Mouse (Mus musculus): Measurements from ENCODE around the gene Btbd9. TPM values are rescaled to one million over a fixed set of nuclear protein-coding genes. Genes with fewer than 3 reads are reported as not detected.

Gene Btbd9
- polyA plus RNA-seq, 1 experiment from 2014 or later = 40.6 TPM

- Histone ChIP-seq H3K4me1 (ENCODE audit: insufficient read depth, low read depth, low read length) (0 out of 2 replicates have a peak, but pooled peaks cover 2% of the 10 kb centered on the region), H3K4me2 (replicated peaks; ENCODE audit: low read depth, low read length) (no peak overlapping the region), H3K27ac (ENCODE audit: low read length) (no peak overlapping the region), H3K27me3 (replicated peaks; ENCODE audit: insufficient read depth, low read length) (no peaks in the 10 kb centered on the region), H3K4me3 (ENCODE audit: low read depth, low read length) (no peak overlapping the region), H3K9ac (replicated peaks; ENCODE audit: low read depth) (no peak overlapping the region), H3K9me3 (ENCODE audit: low read length) (no peaks in the 10 kb centered on the region), H3K36me3 (ENCODE audit: insufficient read depth, low read length) (no peaks in the 10 kb centered on the region)
- DNase-seq (ENCODE audit: low spot score) (no peak), ATAC-seq (no peak)
- WGBS = 89% methylated on average over 7 of the region's 7 CpGs
- TF ChIP-seq CTCF (IDR thresholded peaks at IDR 0.05) (no peak), EP300 (IDR thresholded peaks at IDR 0.05) (no peak)
Observed at GRCm38 (mm10) chr17:30564971-30565370, 11.3 kb downstream of the Btbd9 start.

DNA sequence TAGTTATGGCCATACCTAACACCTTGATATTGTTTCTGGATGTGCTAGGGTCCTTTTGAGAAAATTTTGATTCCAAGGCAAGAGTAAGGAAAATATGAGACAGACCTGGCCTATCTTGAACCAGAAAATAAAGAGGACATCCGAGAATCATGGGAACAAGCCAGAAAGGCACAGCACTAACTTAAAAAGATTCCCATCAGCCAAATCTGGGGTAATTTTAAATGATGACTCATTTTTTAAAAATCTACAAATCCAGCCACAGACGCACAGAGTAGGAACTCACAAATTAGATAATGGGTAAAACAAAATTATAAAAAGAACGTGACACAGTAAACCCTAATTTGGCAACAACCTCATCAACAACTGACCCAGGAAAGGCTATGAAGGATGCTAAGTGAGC, 11.9 kb downstream of the Btbd9 start:
- Histone ChIP-seq H3K27ac (ENCODE audit: low read length) (no peak overlapping the region), H3K9ac (replicated peaks; ENCODE audit: low read depth) (no peak overlapping the region), H3K4me2 (replicated peaks; ENCODE audit: low read depth, low read length) (no peak overlapping the region), H3K4me3 (ENCODE audit: low read depth, low read length) (no peak overlapping the region), H3K9me3 (ENCODE audit: low read length) (no peaks in the 10 kb centered on the region), H3K36me3 (ENCODE audit: insufficient read depth, low read length) (no peaks in the 10 kb centered on the region), H3K4me1 (ENCODE audit: insufficient read depth, low read depth, low read length) (no peaks in the 10 kb centered on the region), H3K27me3 (replicated peaks; ENCODE audit: insufficient read depth, low read length) (no peaks in the 10 kb centered on the region)
- ATAC-seq (no peak), DNase-seq (ENCODE audit: low spot score) (no peak)
- 77% methylated on average over 3 of the region's 3 CpGs for WGBS
- TF ChIP-seq EP300 (IDR thresholded peaks at IDR 0.05) (no peak), CTCF (IDR thresholded peaks at IDR 0.05) (no peak)

GRCm38 (mm10) chr17:30563484-30564075, 12.7 kb downstream of the Btbd9 start:
- DNase-seq (ENCODE audit: low spot score) = no peak
- WGBS = 57% methylated on average over 6 of the region's 6 CpGs
- Histone ChIP-seq H3K36me3 (ENCODE audit: insufficient read depth, low read length) (no peaks in the 10 kb centered on the region), H3K9me3 (ENCODE audit: low read length) (no peaks in the 10 kb centered on the region), H3K4me3 (ENCODE audit: low read depth, low read length) (no peak overlapping the region), H3K27ac (ENCODE audit: low read length) (no peak overlapping the region), H3K4me2 (replicated peaks; ENCODE audit: low read depth, low read length) (no peak overlapping the region), H3K9ac (replicated peaks; ENCODE audit: low read depth) (no peak overlapping the region), H3K27me3 (replicated peaks; ENCODE audit: insufficient read depth, low read length) (no peaks in the 10 kb centered on the region), H3K4me1 (ENCODE audit: insufficient read depth, low read depth, low read length) (no peaks in the 10 kb centered on the region)
- no peak for ATAC-seq
- TF ChIP-seq CTCF (IDR thresholded peaks at IDR 0.05) (no peak), EP300 (IDR thresholded peaks at IDR 0.05) (no peak)

GRCm38 (mm10) chr17:30562770-30563169, 13.5 kb downstream of the Btbd9 start:
- no peaks in the 10 kb centered on the region for H3K9me3 ChIP-seq (ENCODE audit: low read length)
- ATAC-seq = no peak
- WGBS = 90% methylated on average over 2 of the region's 2 CpGs

DNA sequence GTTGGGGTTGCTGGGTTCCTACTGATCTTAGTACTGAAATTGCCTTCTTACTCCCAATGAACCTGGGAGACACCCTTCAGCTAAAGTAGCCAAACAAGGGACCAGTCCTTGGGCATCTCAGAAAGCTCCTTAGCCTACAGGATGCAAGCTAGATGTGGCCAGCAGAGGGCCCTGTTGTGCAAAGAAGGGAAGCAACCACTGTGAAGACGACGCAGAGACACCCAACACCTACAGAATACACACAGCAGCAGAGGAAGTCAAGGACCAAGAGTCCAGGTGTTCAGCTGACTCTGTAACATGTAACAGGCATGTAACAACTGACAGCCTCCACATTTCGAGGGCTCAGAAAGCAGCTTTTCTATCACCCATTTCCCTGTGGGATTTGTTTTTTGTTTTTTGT, 16.8 kb downstream of the Btbd9 start:
- Histone ChIP-seq H3K27ac (ENCODE audit: low read length) (no peak overlapping the region), H3K4me2 (replicated peaks; ENCODE audit: low read depth, low read length) (no peak overlapping the region), H3K4me1 (ENCODE audit: insufficient read depth, low read depth, low read length) (no peaks in the 10 kb centered on the region), H3K4me3 (ENCODE audit: low read depth, low read length) (no peak overlapping the region), H3K27me3 (replicated peaks; ENCODE audit: insufficient read depth, low read length) (no peaks in the 10 kb centered on the region), H3K36me3 (ENCODE audit: insufficient read depth, low read length) (no peaks in the 10 kb centered on the region), H3K9me3 (ENCODE audit: low read length) (no peaks in the 10 kb centered on the region), H3K9ac (replicated peaks; ENCODE audit: low read depth) (no peak overlapping the region)
- TF ChIP-seq CTCF (IDR thresholded peaks at IDR 0.05) (peak; percentile 92), EP300 (IDR thresholded peaks at IDR 0.05) (no peak)
- no peak for ATAC-seq
- 32% methylated on average over 3 of the region's 3 CpGs for WGBS
- peak; percentile 66 for DNase-seq (ENCODE audit: low spot score)

More at GRCm38 (mm10) chr17:30562770-30563169, 13.5 kb downstream of the Btbd9 start:
- H3K4me2 ChIP-seq (replicated peaks; ENCODE audit: low read depth, low read length) = no peak overlapping the region
- H3K4me1 ChIP-seq (ENCODE audit: insufficient read depth, low read depth, low read length) = no peaks in the 10 kb centered on the region
- no peak overlapping the region for H3K9ac ChIP-seq (replicated peaks; ENCODE audit: low read depth)
- H3K4me3 ChIP-seq (ENCODE audit: low read depth, low read length) = no peak overlapping the region
- no peaks in the 10 kb centered on the region for H3K36me3 ChIP-seq (ENCODE audit: insufficient read depth, low read length)
- H3K27me3 ChIP-seq (replicated peaks; ENCODE audit: insufficient read depth, low read length) = no peaks in the 10 kb centered on the region
- no peak overlapping the region for H3K27ac ChIP-seq (ENCODE audit: low read length)
- no peak for DNase-seq (ENCODE audit: low spot score)
- no peak for TF ChIP-seq CTCF (IDR thresholded peaks at IDR 0.05)
- TF ChIP-seq EP300 (IDR thresholded peaks at IDR 0.05) = no peak

DNA sequence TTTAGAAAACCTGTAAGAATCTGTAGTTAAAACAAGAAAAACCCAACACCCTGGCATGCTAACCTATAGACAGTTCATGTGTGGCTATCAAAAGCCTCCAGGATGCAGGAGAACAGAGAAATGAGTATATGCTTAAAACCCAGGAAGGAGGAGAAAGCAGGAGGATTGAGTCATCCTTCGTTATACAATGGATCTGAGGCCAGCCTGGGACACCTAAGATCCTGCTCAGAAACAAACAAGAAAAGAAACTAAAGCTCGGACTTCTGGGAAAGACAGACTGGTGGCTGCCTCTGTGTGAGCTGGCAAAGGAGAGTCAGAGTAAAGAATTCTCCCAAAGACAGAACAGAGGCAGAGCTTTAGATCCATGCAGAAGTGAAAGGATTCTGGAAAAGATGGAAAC, 17.7 kb downstream of the Btbd9 start:
- no peak overlapping the region for H3K9ac ChIP-seq (replicated peaks; ENCODE audit: low read depth)

DNA sequence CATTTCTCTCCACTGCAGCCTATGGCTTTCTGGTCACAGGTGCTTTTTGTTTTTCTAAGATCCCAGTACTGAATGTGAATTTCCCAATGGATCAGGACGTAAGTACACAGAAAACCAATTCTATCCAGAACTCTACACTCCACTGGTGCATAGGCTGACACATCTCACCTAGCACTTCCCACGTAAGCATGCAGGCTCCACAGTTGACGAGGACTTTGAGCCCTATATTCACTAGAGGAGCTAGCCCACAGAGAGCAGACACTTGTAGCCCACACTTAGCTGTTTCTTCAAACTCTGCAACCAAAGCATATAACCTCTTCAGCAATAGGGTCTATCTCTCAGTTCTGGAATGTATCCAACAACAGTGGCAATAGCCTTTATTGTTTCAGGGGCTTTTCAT, 19.8 kb downstream of the Btbd9 start:
- TF ChIP-seq CTCF (IDR thresholded peaks at IDR 0.05) = no peak
- TF ChIP-seq EP300 (IDR thresholded peaks at IDR 0.05) = no peak
- 81% methylated on average over 3 of the region's 3 CpGs for WGBS

More for the DNA sequence above, 17.7 kb downstream of the Btbd9 start:
- H3K9me3 ChIP-seq (ENCODE audit: low read length) = no peaks in the 10 kb centered on the region
- no peaks in the 10 kb centered on the region for H3K27me3 ChIP-seq (replicated peaks; ENCODE audit: insufficient read depth, low read length)
- no peak overlapping the region for H3K27ac ChIP-seq (ENCODE audit: low read length)
- no peak overlapping the region for H3K4me2 ChIP-seq (replicated peaks; ENCODE audit: low read depth, low read length)
- no peaks in the 10 kb centered on the region for H3K36me3 ChIP-seq (ENCODE audit: insufficient read depth, low read length)
- 74% methylated on average over 2 of the region's 2 CpGs for WGBS
- no peak overlapping the region for H3K4me3 ChIP-seq (ENCODE audit: low read depth, low read length)
- DNase-seq (ENCODE audit: low spot score) (no peak), ATAC-seq (no peak)
- TF ChIP-seq CTCF (IDR thresholded peaks at IDR 0.05) = no peak
- no peak for TF ChIP-seq EP300 (IDR thresholded peaks at IDR 0.05)
- no peaks in the 10 kb centered on the region for H3K4me1 ChIP-seq (ENCODE audit: insufficient read depth, low read depth, low read length)

More for the DNA sequence above, 19.8 kb downstream of the Btbd9 start:
- no peak overlapping the region for H3K4me2 ChIP-seq (replicated peaks; ENCODE audit: low read depth, low read length)
- ATAC-seq (no peak), DNase-seq (ENCODE audit: low spot score) (no peak)
- H3K9me3 ChIP-seq (ENCODE audit: low read length) = no peaks in the 10 kb centered on the region
- no peak overlapping the region for H3K4me3 ChIP-seq (ENCODE audit: low read depth, low read length)
- no peaks in the 10 kb centered on the region for H3K4me1 ChIP-seq (ENCODE audit: insufficient read depth, low read depth, low read length)
- H3K9ac ChIP-seq (replicated peaks; ENCODE audit: low read depth) = no peak overlapping the region
- H3K36me3 ChIP-seq (ENCODE audit: insufficient read depth, low read length) = no peaks in the 10 kb centered on the region
- H3K27me3 ChIP-seq (replicated peaks; ENCODE audit: insufficient read depth, low read length) = no peaks in the 10 kb centered on the region
- no peak overlapping the region for H3K27ac ChIP-seq (ENCODE audit: low read length)
